8 mouse cellular contexts compared by ENCODE assay signal in genomic region chr13:93989736-93990611, GRCm38 (mm10).
DNase-seq lines count a peak whose midpoint lies in the region; ATAC-seq and TF ChIP-seq lines count a peak whose summit lies in the region.

No protein-coding gene starts in this region.

- ATAC-seq in activated CD4-positive, CD25-positive, alpha-beta regulatory T cell, adult 4 months = peak; percentile 62
- ATAC-seq in heart, postnatal 0 days (ENCODE audit: insufficient read depth, low read depth) = peak; percentile 43; the same call in 1 of the 2 replicates

- H3K4me1 ChIP-seq in heart, postnatal 0 days (ENCODE audit: control insufficient read depth, insufficient read depth) = peaks cover 27% of the 10 kb centered on the region
- H3K4me1 ChIP-seq in liver, adult 2 months (ENCODE audit: control insufficient read depth, insufficient read depth, low read length) = no peaks in the 10 kb centered on the region

- 47% methylated on average over 11 of the region's 11 CpGs for WGBS in heart, postnatal 0 days
- 83% methylated on average over 11 of the region's 11 CpGs for WGBS in liver, adult 2 months

- no peaks in the 10 kb centered on the region for H3K36me3 ChIP-seq in heart, postnatal 0 days (replicated peaks; ENCODE audit: control insufficient read depth, insufficient read depth, low read length)
- H3K36me3 ChIP-seq in liver, adult 2 months (ENCODE audit: control insufficient read depth, insufficient read depth, low read length) = no peaks in the 10 kb centered on the region

- no peaks in the 10 kb centered on the region for H3K9me3 ChIP-seq in heart, postnatal 0 days (replicated peaks; ENCODE audit: control insufficient read depth, low read length)

- no peak for TF ChIP-seq EP300 in heart, postnatal 0 days (IDR thresholded peaks at IDR 0.05; ENCODE audit: low read depth)

- no peaks in the 10 kb centered on the region for H3K27me3 ChIP-seq in heart, postnatal 0 days (ENCODE audit: control insufficient read depth, insufficient read depth, low read length)
- no peaks in the 10 kb centered on the region; the same call in 1 of the 2 replicates for H3K27me3 ChIP-seq in liver, adult 2 months (ENCODE audit: control insufficient read depth, insufficient read depth, low read length)

- DNase-seq in CD4-positive helper T cell, adult 2 months (ENCODE audit: low read depth, low spot score) = peak; percentile 64
- no peak for DNase-seq in heart, postnatal 0 days (ENCODE audit: low spot score)
- DNase-seq in liver, adult 2 months (ENCODE audit: extremely low read depth, low read depth, low spot score) = no peak
- no peak for DNase-seq in layer of hippocampus, postnatal 25 days (ENCODE audit: extremely low spot score in 1 of 2, low spot score in 1 of 2)
- DNase-seq in yolk sac, embryonic 10.5 days (ENCODE audit: low spot score) = no peak
- no peak for DNase-seq in right cerebral cortex, adult 18-20 months
- no peak for DNase-seq in gastrocnemius, adult 8-10 months (ENCODE audit: low spot score in 2 of 2)

- peak overlapping the region; percentile 69 for H3K27ac ChIP-seq in heart, postnatal 0 days (ENCODE audit: low read depth)
- 0 out of 2 replicates have a peak overlapping the region, but pooled peaks have one; percentile 38 for H3K27ac ChIP-seq in liver, adult 2 months (replicated peaks; ENCODE audit: insufficient read depth, low read depth, low read length)

- no peak overlapping the region for H3K9ac ChIP-seq in heart, postnatal 0 days (replicated peaks; ENCODE audit: low read depth, low read length)
- no peak overlapping the region for H3K9ac ChIP-seq in liver, adult 2 months (ENCODE audit: low read depth, low read length)

- H3K4me2 ChIP-seq in heart, postnatal 0 days (ENCODE audit: low read depth, low read length) = no peak overlapping the region

- H3K79me2 ChIP-seq in liver, adult 2 months (ENCODE audit: control insufficient read depth, insufficient read depth, low read length) = no peaks in the 10 kb centered on the region

- no peak for TF ChIP-seq CTCF in heart, postnatal 0 days (IDR thresholded peaks at IDR 0.05; ENCODE audit: low read depth)
- no peak for TF ChIP-seq CTCF in liver, adult 2 months (IDR thresholded peaks at IDR 0.05; ENCODE audit: low read depth, low read length)

- TF ChIP-seq POLR2A in liver, adult 2 months (IDR thresholded peaks at IDR 0.05; ENCODE audit: extremely low read depth, insufficient read depth, low read length) = no peak

- no peak overlapping the region for H3K4me3 ChIP-seq in heart, postnatal 0 days (ENCODE audit: low read depth, low read length)
- no peak overlapping the region for H3K4me3 ChIP-seq in liver, adult 2 months (ENCODE audit: insufficient read depth, low read depth, low read length)
